Mouse (Mus musculus): ENCODE data around the gene Atf7ip.
"Not testable (repeated sequence)": the region's sequence is repeated elsewhere in the genome, so short reads cannot be mapped to it uniquely, and the experiment has no call there.

The Atf7ip gene

GRCm38 (mm10) chr6:136505867-136506266, at the start of gene Atf7ip:
Atf7ip (plus strand) TSS chr6:136506167.
- not testable (repeated sequence) for DNase-seq (ENCODE audit: low read depth, low spot score)

- DNase-seq (ENCODE audit: low read depth, low spot score): no peak
Measured at GRCm38 (mm10) chr6:136456302-136456701, 49.7 kb upstream of the Atf7ip start.

- DNase-seq (ENCODE audit: low read depth, low spot score): no peak
Measured at GRCm38 (mm10) chr6:136459156-136459555, 46.8 kb upstream of the Atf7ip start.

- DNase-seq (ENCODE audit: low read depth, low spot score): no peak
Measured at GRCm38 (mm10) chr6:136463491-136463890, 42.5 kb upstream of the Atf7ip start.

GRCm38 (mm10) chr6:136464121-136464621, 41.8 kb upstream of the Atf7ip start:
- no peak for DNase-seq (ENCODE audit: low read depth, low spot score)

GRCm38 (mm10) chr6:136465021-136465420, 40.9 kb upstream of the Atf7ip start:
- DNase-seq (ENCODE audit: low read depth, low spot score): no peak

GRCm38 (mm10) chr6:136465959-136466381, 40.0 kb upstream of the Atf7ip start:
- DNase-seq (ENCODE audit: low read depth, low spot score): no peak

GRCm38 (mm10) chr6:136466956-136467750, 38.8 kb upstream of the Atf7ip start:
- no peak for DNase-seq (ENCODE audit: low read depth, low spot score)

- no peak for DNase-seq (ENCODE audit: low read depth, low spot score)
Measured at GRCm38 (mm10) chr6:136467837-136468236, 38.1 kb upstream of the Atf7ip start.

- DNase-seq (ENCODE audit: low read depth, low spot score): peak; percentile 97
Measured at GRCm38 (mm10) chr6:136468401-136468912, 37.5 kb upstream of the Atf7ip start.

GRCm38 (mm10) chr6:136468974-136469792, 36.8 kb upstream of the Atf7ip start:
- no peak for DNase-seq (ENCODE audit: low read depth, low spot score)

- DNase-seq (ENCODE audit: low read depth, low spot score): no peak
Measured at GRCm38 (mm10) chr6:136469807-136470206, 36.2 kb upstream of the Atf7ip start.

GRCm38 (mm10) chr6:136470321-136471230, 35.4 kb upstream of the Atf7ip start:
- DNase-seq (ENCODE audit: low read depth, low spot score): peak; percentile 78

GRCm38 (mm10) chr6:136471601-136472000, 34.4 kb upstream of the Atf7ip start:
- DNase-seq (ENCODE audit: low read depth, low spot score): no peak

- DNase-seq (ENCODE audit: low read depth, low spot score): no peak
Measured at GRCm38 (mm10) chr6:136472779-136473178, 33.2 kb upstream of the Atf7ip start.

GRCm38 (mm10) chr6:136473472-136474129, 32.4 kb upstream of the Atf7ip start:
- DNase-seq (ENCODE audit: low read depth, low spot score): no peak

- no peak for DNase-seq (ENCODE audit: low read depth, low spot score)
Measured at GRCm38 (mm10) chr6:136475171-136475860, 30.7 kb upstream of the Atf7ip start.

- DNase-seq (ENCODE audit: low read depth, low spot score): no peak
Measured at GRCm38 (mm10) chr6:136477878-136478277, 28.1 kb upstream of the Atf7ip start.

GRCm38 (mm10) chr6:136483531-136483930, 22.4 kb upstream of the Atf7ip start:
- no peak for DNase-seq (ENCODE audit: low read depth, low spot score)

GRCm38 (mm10) chr6:136484093-136484492, 21.9 kb upstream of the Atf7ip start:
- DNase-seq (ENCODE audit: low read depth, low spot score): no peak
